Mouse (Mus musculus) lung, postnatal 0 days (tissue): ENCODE results near the gene Rps6ka5.

Experiments used
- CTCF ChIP-seq: IDR thresholded peaks from 2 replicates; pipeline ENCODE4 v1.5.1; 2016; ENCODE audit warnings: antibody characterized with exemption, mild to moderate bottlenecking
- EP300 ChIP-seq: IDR thresholded peaks from 2 replicates; pipeline ENCODE4 v1.6.1; 2016; ENCODE audit warnings: antibody characterized with exemption, mild to moderate bottlenecking, control low read depth

GRCm38 (mm10) chr12:100692208-100692607 lies 34.6 kb downstream of the Rps6ka5 start:
- no peak for TF ChIP-seq EP300
- no peak for TF ChIP-seq CTCF
